ENCODE assay signal across 9 mouse cellular contexts in genomic region chr2:131054646-131055264, GRCm38 (mm10). TPM values are rescaled to one million over a fixed set of nuclear protein-coding genes. Genes with fewer than 3 reads are reported as not detected.
DNase-seq lines count a peak whose midpoint lies in the region; ATAC-seq and TF ChIP-seq lines count a peak whose summit lies in the region.
"Had no signal": no experiment of that assay in that cellular context is flagged by ENCODE, and none has a peak within 500 bp of the region (broad histone marks: within the 10 kb centered on the region; RNA-seq: fewer than 3 reads in every experiment).

No protein-coding gene starts in this region.

- H3K36me3 ChIP-seq in heart, embryonic 10.5 days = no peaks in the 10 kb centered on the region
- H3K36me3 ChIP-seq in MEL (ENCODE audit: control insufficient read depth in 1 of 2, insufficient read depth in 2 of 2, low read length in 2 of 2) = no peaks in the 10 kb centered on the region
- H3K36me3 ChIP-seq in heart, postnatal 0 days (replicated peaks; ENCODE audit: control insufficient read depth, insufficient read depth, low read length) = no peaks in the 10 kb centered on the region
- H3K36me3 ChIP-seq in liver, postnatal 0 days (replicated peaks; ENCODE audit: insufficient read depth, low read length) = no peaks in the 10 kb centered on the region

- no peak for TF ChIP-seq RAD21 in MEL (IDR thresholded peaks at IDR 0.05; ENCODE audit: low read depth, low read length)

- peak overlapping the region; percentile 37 for H3K4me2 ChIP-seq in heart, postnatal 0 days (ENCODE audit: low read depth, low read length)
- H3K4me2 ChIP-seq in liver, postnatal 0 days (ENCODE audit: low read depth, low read length) = peak overlapping the region; percentile 55

- intact Hi-C loops in heart, postnatal 14 days (cut with DNase I) = loop anchor here (10.0 kb wide), 1 partner anchor 360 kb away; no protein-coding TSS in a partner anchor

- 1% methylated on average over 21 of the region's 21 CpGs for WGBS in heart, embryonic 10.5 days
- WGBS in heart, postnatal 0 days = 11% methylated on average over 21 of the region's 21 CpGs
- WGBS in liver, postnatal 0 days (ENCODE audit: insufficient replicate concordance) = 3% methylated on average over 21 of the region's 21 CpGs

- TF ChIP-seq POLR2A in MEL (IDR thresholded peaks at IDR 0.05; ENCODE audit: control insufficient read depth in 1 of 2, insufficient read depth in 1 of 2, low read depth in 1 of 2, low read length in 2 of 2, poor library complexity in 1 of 2) = no peak

- peaks cover 84% of the 10 kb centered on the region for H3K27me3 ChIP-seq in heart, embryonic 10.5 days (ENCODE audit: insufficient read depth, poor library complexity, severe bottlenecking)
- no peaks in the 10 kb centered on the region for H3K27me3 ChIP-seq in MEL (ENCODE audit: control insufficient read depth in 1 of 2, insufficient read depth in 2 of 2, low read length in 2 of 2)
- peaks cover 42% of the 10 kb centered on the region for H3K27me3 ChIP-seq in heart, postnatal 0 days (ENCODE audit: control insufficient read depth, insufficient read depth, low read length)
- peaks cover 47% of the 10 kb centered on the region for H3K27me3 ChIP-seq in liver, postnatal 0 days (ENCODE audit: insufficient read depth, low read length)

- no peaks in the 10 kb centered on the region for H3K79me2 ChIP-seq in MEL (ENCODE audit: control insufficient read depth, insufficient read depth, low read length, poor library complexity)

- no peak overlapping the region for H3K9ac ChIP-seq in MEL (ENCODE audit: control insufficient read depth, low read depth, low read length, poor library complexity, severe bottlenecking)
- no peak overlapping the region for H3K9ac ChIP-seq in heart, postnatal 0 days (replicated peaks; ENCODE audit: low read depth, low read length)
- H3K9ac ChIP-seq in liver, postnatal 0 days (replicated peaks) = no peak overlapping the region

- H3K4me1 ChIP-seq in heart, embryonic 10.5 days = peaks cover 49% of the 10 kb centered on the region
- H3K4me1 ChIP-seq in MEL (ENCODE audit: control insufficient read depth in 1 of 2, insufficient read depth in 2 of 2, low read length in 2 of 2) = peaks cover 0 to 4% of the 10 kb centered on the region in 2 experiments; a peak in 1 of 4 replicates
- peaks cover 8% of the 10 kb centered on the region for H3K4me1 ChIP-seq in heart, postnatal 0 days (ENCODE audit: control insufficient read depth, insufficient read depth)
- peaks cover 19% of the 10 kb centered on the region for H3K4me1 ChIP-seq in liver, postnatal 0 days (ENCODE audit: insufficient read depth)

- H3K9me3 ChIP-seq in heart, embryonic 10.5 days = no peaks in the 10 kb centered on the region
- no peaks in the 10 kb centered on the region for H3K9me3 ChIP-seq in MEL (replicated peaks; ENCODE audit: insufficient read depth, low read length)
- no peaks in the 10 kb centered on the region for H3K9me3 ChIP-seq in heart, postnatal 0 days (replicated peaks; ENCODE audit: control insufficient read depth, low read length)
- no peaks in the 10 kb centered on the region for H3K9me3 ChIP-seq in liver, postnatal 0 days (ENCODE audit: low read length)

- TF ChIP-seq CTCF in MEL (IDR thresholded peaks at IDR 0.05 in 2 of 3, conservative IDR thresholded peaks at IDR 0.05 in 1 of 3; ENCODE audit: control insufficient read depth in 1 of 3, insufficient read depth in 1 of 3, low read depth in 2 of 3, low read length in 3 of 3, poor library complexity in 1 of 3, severe bottlenecking in 1 of 3) = no peak
- TF ChIP-seq CTCF in heart, postnatal 0 days (IDR thresholded peaks at IDR 0.05; ENCODE audit: low read depth) = no peak
- no peak for TF ChIP-seq CTCF in liver, postnatal 0 days (IDR thresholded peaks at IDR 0.05; ENCODE audit: low read depth)

- H3K4me3 ChIP-seq in heart, embryonic 10.5 days = peak overlapping the region; percentile 55
- H3K4me3 ChIP-seq in MEL (ENCODE audit: control insufficient read depth in 1 of 2, insufficient read depth in 1 of 2, low read depth in 2 of 2, low read length in 2 of 2) = no peak overlapping the region
- H3K4me3 ChIP-seq in heart, postnatal 0 days (ENCODE audit: low read depth, low read length) = peak overlapping the region; percentile 33
- peak overlapping the region; percentile 21 for H3K4me3 ChIP-seq in liver, postnatal 0 days (ENCODE audit: low read depth, low read length)
- H3K4me3 ChIP-seq: myocyte had no signal

- no peak for ATAC-seq in heart, postnatal 0 days (ENCODE audit: insufficient read depth, low read depth)
- ATAC-seq in liver, postnatal 0 days = no peak

- TF ChIP-seq EP300 in MEL (IDR thresholded peaks at IDR 0.05; ENCODE audit: low read depth in 1 of 2, low read length in 2 of 2) = no peak
- no peak for TF ChIP-seq EP300 in heart, postnatal 0 days (IDR thresholded peaks at IDR 0.05; ENCODE audit: low read depth)
- no peak for TF ChIP-seq EP300 in liver, postnatal 0 days (IDR thresholded peaks at IDR 0.05; ENCODE audit: low read depth)

- DNase-seq in heart, embryonic 10.5 days (ENCODE audit: low spot score) = peak; percentile 73
- no peak for DNase-seq in heart, postnatal 14 days
- peak; percentile 52 for DNase-seq in MEL (ENCODE audit: low read depth, low spot score)
- DNase-seq in heart, postnatal 0 days (ENCODE audit: low spot score) = no peak
- no peak for DNase-seq in liver, postnatal 0 days
- DNase-seq in adrenal gland, postnatal 10 days = no peak
- no peak for DNase-seq in cerebellum, adult 18-20 months
- no peak for DNase-seq in spleen, postnatal 4 days (ENCODE audit: low spot score in 2 of 2)

- H3K27ac ChIP-seq in heart, embryonic 10.5 days = no peak overlapping the region
- H3K27ac ChIP-seq in MEL (ENCODE audit: control insufficient read depth, low read depth, low read length) = no peak overlapping the region
- no peak overlapping the region for H3K27ac ChIP-seq in heart, postnatal 0 days (ENCODE audit: low read depth)
- no peak overlapping the region for H3K27ac ChIP-seq in liver, postnatal 0 days (ENCODE audit: low read depth)

TF ChIP-seq in MEL, 35 proteins besides CTCF, POLR2A, EP300 and RAD21:
- peak; percentile 57; the same call in 1 of the 2 replicates for TF ChIP-seq GATA1 (IDR thresholded peaks at IDR 0.05; ENCODE audit: low read depth, low read length)
- TF ChIP-seq TBP (IDR thresholded peaks at IDR 0.05; ENCODE audit: low read depth, low read length) = no peak
- TF ChIP-seq RCOR1 (IDR thresholded peaks at IDR 0.05; ENCODE audit: low read depth, low read length) = peak; percentile 31; the same call in 1 of the 2 replicates
- TF ChIP-seq SMC3 (IDR thresholded peaks at IDR 0.05; ENCODE audit: low read depth, low read length) = no peak
- TF ChIP-seq ELF1 (IDR thresholded peaks at IDR 0.05; ENCODE audit: low read depth, low read length) = no peak

RNA-seq across cellular contexts. Expression of gene Adam33, which starts 8.9 kb away (rescaled TPM):
- 4.2 and 6.5 TPM in 2 replicates for polyA plus RNA-seq in heart, embryonic 10.5 days (2016; fragmentation: Nextera tagmentation; extraction: Ambion mirVana)
- total RNA-seq in heart, postnatal 14 days (2021) = 1 to 10 TPM; 1.1 to 3.0 TPM
- 0.12 TPM in 1 of 2 replicates, not detected in the other for total RNA-seq in MEL (2012; rRNA removed)
- polyA plus RNA-seq in MEL (2012; ENCODE audit: insufficient read depth in 1 of 2, insufficient read length in 2 of 2, low read depth in 1 of 2, low replicate concordance in 2 of 2, missing spikeins in 1 of 2) = under 1 TPM in 1 of 2 experiments, not detected in 1; 0.28 TPM
- total RNA-seq in heart, postnatal 0 days (2014; rRNA removed; ENCODE audit: low replicate concordance) = 9.4 and 10.3 TPM in 2 replicates
- 4.8 and 5.2 TPM in 2 replicates for polyA plus RNA-seq in heart, postnatal 0 days (2015; fragmentation: Nextera tagmentation; extraction: Ambion mirVana)
- 1.2 TPM in 2 replicates for polyA plus RNA-seq in liver, postnatal 0 days (2015; fragmentation: Nextera tagmentation; extraction: Ambion mirVana)
- total RNA-seq in adrenal gland, postnatal 10 days (2021) = 1 to 10 TPM; 2.4 to 3.9 TPM

RNA-seq across cellular contexts. Expression of gene Gfra4, which starts 11.9 kb away (rescaled TPM):
- polyA plus RNA-seq in heart, embryonic 10.5 days (2016; fragmentation: Nextera tagmentation; extraction: Ambion mirVana) = 3.3 and 4.9 TPM in 2 replicates
- total RNA-seq in heart, postnatal 14 days (2021) = 1 to 10 TPM; 5.1 to 8.0 TPM
- total RNA-seq in MEL (2012; rRNA removed) = 0.10 TPM in 1 of 2 replicates, not detected in the other
- not detected for polyA plus RNA-seq in MEL (2012; ENCODE audit: insufficient read depth in 1 of 2, insufficient read length in 2 of 2, low read depth in 1 of 2, low replicate concordance in 2 of 2, missing spikeins in 1 of 2)
- total RNA-seq in heart, postnatal 0 days (2014; rRNA removed; ENCODE audit: low replicate concordance) = 0.19 and 10.7 TPM in 2 replicates
- polyA plus RNA-seq in heart, postnatal 0 days (2015; fragmentation: Nextera tagmentation; extraction: Ambion mirVana) = 2.2 and 2.9 TPM in 2 replicates
- 0.07 and 0.26 TPM in 2 replicates for polyA plus RNA-seq in liver, postnatal 0 days (2015; fragmentation: Nextera tagmentation; extraction: Ambion mirVana)
- 10 to 100 TPM in 1 of 2 experiments, 1 to 10 TPM in 1; 8.5 to 15.1 TPM for total RNA-seq in adrenal gland, postnatal 10 days (2021)

RNA-seq across cellular contexts. Expression of gene Siglec1, which starts 31.8 kb away (rescaled TPM):
- polyA plus RNA-seq in heart, embryonic 10.5 days (2016; fragmentation: Nextera tagmentation; extraction: Ambion mirVana) = 0.05 and 0.08 TPM in 2 replicates
- total RNA-seq in heart, postnatal 14 days (2021) = 1 to 10 TPM; 1.3 to 1.5 TPM
- total RNA-seq in MEL (2012; rRNA removed) = 0.04 TPM in 1 of 2 replicates, not detected in the other
- polyA plus RNA-seq in MEL (2012; ENCODE audit: insufficient read depth in 1 of 2, insufficient read length in 2 of 2, low read depth in 1 of 2, low replicate concordance in 2 of 2, missing spikeins in 1 of 2) = under 1 TPM in 1 of 2 experiments, not detected in 1; 0.07 TPM
- total RNA-seq in heart, postnatal 0 days (2014; rRNA removed; ENCODE audit: low replicate concordance) = 2.2 and 3.4 TPM in 2 replicates
- polyA plus RNA-seq in heart, postnatal 0 days (2015; fragmentation: Nextera tagmentation; extraction: Ambion mirVana) = 0.20 and 0.27 TPM in 2 replicates
- polyA plus RNA-seq in liver, postnatal 0 days (2015; fragmentation: Nextera tagmentation; extraction: Ambion mirVana) = 1.9 and 2.0 TPM in 2 replicates
- 1 to 10 TPM; 3.8 to 3.9 TPM for total RNA-seq in adrenal gland, postnatal 10 days (2021)
- polyA plus RNA-seq: myocyte had no signal

Comparison
In these comparisons a context has a peak if more than half of its experiments do, and no peak if none do; other contexts are left out.
1. DNase-seq: peak in heart, embryonic 10.5 days (single experiment) and MEL (single experiment); none in heart, postnatal 14 days (0 of 2), heart, postnatal 0 days (single experiment), liver, postnatal 0 days (single experiment), adrenal gland, postnatal 10 days (single experiment), cerebellum, adult 18-20 months (0 of 2) and spleen, postnatal 4 days (0 of 2).
2. H3K4me3 ChIP-seq: peak in heart, embryonic 10.5 days (single experiment), heart, postnatal 0 days (single experiment) and liver, postnatal 0 days (single experiment); none in MEL (0 of 2).